Mouse (Mus musculus) myocyte (in vitro differentiated cells): ENCODE results near the gene Gstt4.

Source experiments
- CEBPB ChIP-seq: IDR thresholded peaks from 2 replicates; pipeline ENCODE4 v1.6.1; 2011; ENCODE audit warnings: mild to moderate bottlenecking, moderate library complexity; ENCODE audit not compliant: poor library complexity, insufficient read depth, severe bottlenecking
- E2F4 ChIP-seq: IDR thresholded peaks from one replicate; pipeline ENCODE4 v1.6.1; 2011; ENCODE audit warnings: mild to moderate bottlenecking, control low read depth, moderate library complexity; ENCODE audit not compliant: insufficient read depth
- MAX ChIP-seq: IDR thresholded peaks from one replicate; pipeline ENCODE4 v1.6.1; 2011; ENCODE audit warnings: low read depth, mild to moderate bottlenecking, control low read depth
- MYOD1 ChIP-seq, 3 experiments: IDR thresholded peaks; one replicate each; pipeline ENCODE4 v1.6.1; 2011; ENCODE audit warnings: control low read depth in 2 of 3, low read depth in 2 of 3, mild to moderate bottlenecking in 2 of 3, moderate library complexity in 1 of 3; ENCODE audit not compliant: insufficient read length in 2 of 3, control insufficient read depth in 1 of 3
- MYOG ChIP-seq, 3 experiments: IDR thresholded peaks; one replicate each; pipeline ENCODE4 v1.6.1; 2011; ENCODE audit warnings: control low read depth in 2 of 3, low read depth in 2 of 3, mild to moderate bottlenecking in 2 of 3; ENCODE audit not compliant: insufficient read length in 2 of 3, control insufficient read depth in 1 of 3, insufficient read depth in 1 of 3
- POLR2A ChIP-seq: IDR thresholded peaks from one replicate; pipeline ENCODE4 v1.6.1; 2011; ENCODE audit warnings: low read depth, mild to moderate bottlenecking, control low read depth, moderate library complexity; ENCODE audit not compliant: insufficient read length
- POLR2AphosphoS2 ChIP-seq: IDR thresholded peaks from one replicate; pipeline ENCODE4 v1.6.1; 2011; ENCODE audit warnings: low read depth, control low read depth; ENCODE audit not compliant: insufficient read length
- TCF12 ChIP-seq: IDR thresholded peaks from one replicate; pipeline ENCODE4 v1.6.1; 2011; ENCODE audit warnings: mild to moderate bottlenecking, control low read depth; ENCODE audit not compliant: poor library complexity, insufficient read depth, severe bottlenecking
- USF1 ChIP-seq: IDR thresholded peaks from one replicate; pipeline ENCODE4 v1.6.1; 2011; ENCODE audit warnings: low read depth, mild to moderate bottlenecking, control low read depth, moderate library complexity

- TF ChIP-seq CEBPB: no peak
- TF ChIP-seq MAX: no peak
- TF ChIP-seq POLR2AphosphoS2: no peak
- no peak for TF ChIP-seq POLR2A
- no peak for TF ChIP-seq E2F4
- no peak for TF ChIP-seq USF1
- TF ChIP-seq MYOD1 (IDR thresholded peaks at IDR 0.05; ENCODE audit: control insufficient read depth in 1 of 3, insufficient read length in 2 of 3, low read depth in 2 of 3): no peak
- no peak for TF ChIP-seq MYOG (IDR thresholded peaks at IDR 0.05; ENCODE audit: control insufficient read depth in 1 of 3, insufficient read depth in 1 of 3, insufficient read length in 2 of 3, low read depth in 2 of 3)
- TF ChIP-seq TCF12: no peak
Measured at GRCm38 (mm10) chr10:75833456-75834080, 11.2 kb upstream of the Gstt4 start.
